ENCODE assay signal across 11 mouse cellular contexts in the genomic region with DNA sequence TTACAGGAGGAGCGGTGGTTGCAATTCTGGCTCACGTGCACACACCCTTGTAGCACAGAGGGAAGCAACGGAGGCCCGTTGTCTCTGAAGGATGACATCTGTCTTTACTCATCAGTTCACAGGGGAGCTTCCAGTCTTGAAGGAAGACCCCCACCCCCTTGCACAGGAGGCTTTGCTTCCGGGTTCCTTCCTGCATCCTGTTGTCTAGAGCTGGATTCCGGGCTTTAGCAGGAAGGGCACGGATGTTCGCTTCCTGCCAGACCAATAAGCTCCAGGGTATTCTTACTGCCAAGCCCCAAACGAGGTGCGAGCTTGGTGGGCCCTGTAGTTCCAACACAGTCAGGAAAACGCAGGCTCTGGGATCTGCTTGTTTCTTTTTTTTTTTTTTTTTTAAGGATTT. TPM values are rescaled to one million over a fixed set of nuclear protein-coding genes. Genes with fewer than 3 reads are reported as not detected.
A peak's percentile ranks its signal among the peaks of the same experiment; 100 is the strongest.
DNase-seq lines count a peak whose midpoint lies in the region; ATAC-seq lines count a peak whose summit lies in the region.
"Had no signal": no experiment of that assay in that cellular context is flagged by ENCODE, and none has a peak within 500 bp of the region (broad histone marks: within the 10 kb centered on the region; RNA-seq: fewer than 3 reads in every experiment).

No protein-coding gene starts in this region.

- no peaks in the 10 kb centered on the region for H3K36me3 ChIP-seq in heart, embryonic 12.5 days
- H3K36me3 ChIP-seq: embryonic facial prominence, embryonic 15.5 days; hindbrain, embryonic 13.5 days; neural tube, embryonic 12.5 days had no signal

- peak overlapping the region; percentile 55 for H3K27ac ChIP-seq in brown adipose tissue, adult 24 weeks (replicated peaks; ENCODE audit: low read depth, low read length)
- H3K27ac ChIP-seq in heart, embryonic 12.5 days (ENCODE audit: poor library complexity, severe bottlenecking): no peak overlapping the region
- H3K27ac ChIP-seq: embryonic facial prominence, embryonic 15.5 days; hindbrain, embryonic 13.5 days; neural tube, embryonic 12.5 days had no signal

- H3K9me3 ChIP-seq in heart, embryonic 12.5 days (replicated peaks): no peaks in the 10 kb centered on the region; the same call in 1 of the 2 replicates
- H3K9me3 ChIP-seq: embryonic facial prominence, embryonic 15.5 days; hindbrain, embryonic 13.5 days; neural tube, embryonic 12.5 days had no signal

- 52% methylated on average over 11 of the region's 11 CpGs for whole genome bisulfite sequencing in heart, embryonic 12.5 days

- no peak overlapping the region; the same call in 1 of the 2 replicates for H3K9ac ChIP-seq in heart, embryonic 12.5 days
- H3K9ac ChIP-seq: embryonic facial prominence, embryonic 15.5 days; hindbrain, embryonic 13.5 days; neural tube, embryonic 12.5 days had no signal

- ATAC-seq in heart, embryonic 12.5 days (ENCODE audit: insufficient number of reproducible peaks, low FRiP score): no peak

- peak overlapping the region; percentile 31; the same call in 1 of the 2 replicates for H3K4me2 ChIP-seq in heart, embryonic 12.5 days
- H3K4me2 ChIP-seq: embryonic facial prominence, embryonic 15.5 days; hindbrain, embryonic 13.5 days; neural tube, embryonic 12.5 days had no signal

- no peaks in the 10 kb centered on the region; the same call in 1 of the 2 replicates for H3K4me1 ChIP-seq in brown adipose tissue, adult 24 weeks (ENCODE audit: control insufficient read depth, insufficient read depth, insufficient read length, low read length)
- peaks cover 10% of the 10 kb centered on the region for H3K4me1 ChIP-seq in heart, embryonic 12.5 days (replicated peaks)
- H3K4me1 ChIP-seq: hindbrain, embryonic 13.5 days; neural tube, embryonic 12.5 days had no signal

- H3K27me3 ChIP-seq in heart, embryonic 12.5 days (replicated peaks): peaks cover 9% of the 10 kb centered on the region; the same call in 1 of the 2 replicates
- H3K27me3 ChIP-seq: neural tube, embryonic 12.5 days had no signal

- peak; percentile 17 for DNase-seq in gastrocnemius, postnatal 25 days
- DNase-seq in gastrocnemius, postnatal 10 days: no peak
- peak; percentile 64 for DNase-seq in kidney, postnatal 14 days
- DNase-seq in right cerebral cortex, postnatal 4 days: no peak
- DNase-seq in layer of hippocampus, adult 9-11 months: no peak
- DNase-seq in ovary, adult 18-20 months (ENCODE audit: low spot score): no peak

- H3K4me3 ChIP-seq in brown adipose tissue, adult 24 weeks (ENCODE audit: insufficient read depth, low read depth, low read length): peak overlapping the region; percentile 19; the same call in 1 of the 2 replicates
- no peak overlapping the region for H3K4me3 ChIP-seq in heart, embryonic 12.5 days
- H3K4me3 ChIP-seq: embryonic facial prominence, embryonic 15.5 days; hindbrain, embryonic 13.5 days; neural tube, embryonic 12.5 days had no signal

RNA-seq across cellular contexts. Expression of a gene that starts 16.8 kb away (rescaled TPM):
- total RNA-seq in gastrocnemius, postnatal 25 days (2021): 1 to 10 TPM; 6.8 to 7.9 TPM
- total RNA-seq in gastrocnemius, postnatal 10 days (2021): 10 to 100 TPM; 14.6 to 22.1 TPM
- polyA plus RNA-seq in brown adipose tissue, adult 24 weeks (2012; ENCODE audit: insufficient read depth, insufficient read length, missing spikeins): 7.6 and 8.3 TPM in 2 replicates
- polyA plus RNA-seq in heart, embryonic 12.5 days (2016; fragmentation: Nextera tagmentation; extraction: Ambion mirVana): 4.6 and 5.3 TPM in 2 replicates

RNA-seq across cellular contexts. Expression of a gene that starts 17.8 kb away (rescaled TPM):
- 1 to 10 TPM; 6.6 to 9.1 TPM for total RNA-seq in gastrocnemius, postnatal 25 days (2021)
- total RNA-seq in gastrocnemius, postnatal 10 days (2021): 10 to 100 TPM; 11.8 to 17.2 TPM
- 5.8 and 6.3 TPM in 2 replicates for polyA plus RNA-seq in brown adipose tissue, adult 24 weeks (2012; ENCODE audit: insufficient read depth, insufficient read length, missing spikeins)
- polyA plus RNA-seq in heart, embryonic 12.5 days (2016; fragmentation: Nextera tagmentation; extraction: Ambion mirVana): 23.5 and 26.4 TPM in 2 replicates

RNA-seq across cellular contexts. Expression of a gene that starts 59.0 kb away (rescaled TPM):
- 10 to 100 TPM; 27.4 to 30.6 TPM for total RNA-seq in gastrocnemius, postnatal 25 days (2021)
- total RNA-seq in gastrocnemius, postnatal 10 days (2021): 10 to 100 TPM; 38.2 to 45.8 TPM
- polyA plus RNA-seq in brown adipose tissue, adult 24 weeks (2012; ENCODE audit: insufficient read depth, insufficient read length, missing spikeins): 24.1 and 35.4 TPM in 2 replicates
- polyA plus RNA-seq in heart, embryonic 12.5 days (2016; fragmentation: Nextera tagmentation; extraction: Ambion mirVana): 40.8 and 49.3 TPM in 2 replicates

Comparison
In these comparisons a context has a peak if more than half of its experiments do, and no peak if none do; other contexts are left out.
1. DNase-seq: peak in gastrocnemius, postnatal 25 days (single experiment) and kidney, postnatal 14 days (single experiment); none in gastrocnemius, postnatal 10 days (single experiment), right cerebral cortex, postnatal 4 days (single experiment), layer of hippocampus, adult 9-11 months (single experiment) and ovary, adult 18-20 months (single experiment).